Mouse (Mus musculus): Measurements from ENCODE around the gene Wnk2. TPM values are rescaled to one million over a fixed set of nuclear protein-coding genes. Genes with fewer than 3 reads are reported as not detected.

Gene Wnk2
- polyA plus RNA-seq, 1 experiment from 2014 or later, result not detected

DNA sequence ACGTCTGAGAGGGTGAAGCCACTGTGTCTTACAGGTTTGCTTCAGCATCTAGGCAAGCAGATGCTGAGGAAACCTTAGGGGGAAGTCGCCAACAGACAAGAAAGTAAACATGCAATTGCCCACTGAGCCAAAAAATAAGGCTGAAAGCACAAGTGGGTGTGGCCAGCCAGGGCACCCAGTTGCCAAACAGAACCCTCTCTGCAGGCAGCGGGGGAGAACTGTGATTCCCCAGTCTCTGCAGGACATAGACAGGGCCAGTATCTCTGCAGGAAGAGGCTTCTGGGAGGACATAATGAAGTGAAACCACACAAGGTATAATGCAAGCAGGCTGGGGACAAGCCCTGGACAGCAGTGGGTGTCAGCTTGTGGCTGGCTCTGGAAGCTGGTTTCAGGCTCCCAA, 38.1 kb downstream of the Wnk2 start:
- Histone ChIP-seq H3K27ac (no peak overlapping the region), H3K4me3 (ENCODE audit: inconsistent target) (no peak overlapping the region), H3K79me2 (ENCODE audit: inconsistent target) (no peaks in the 10 kb centered on the region), H3K36me3 (ENCODE audit: inconsistent target) (no peaks in the 10 kb centered on the region)
- 28% methylated on average over 3 of the region's 3 CpGs for WGBS (ENCODE audit: missing documents)

- Histone ChIP-seq H3K4me3 (ENCODE audit: inconsistent target) (no peak overlapping the region), H3K27ac (no peak overlapping the region), H3K36me3 (ENCODE audit: inconsistent target) (no peaks in the 10 kb centered on the region), H3K79me2 (ENCODE audit: inconsistent target) (no peaks in the 10 kb centered on the region)
- WGBS (ENCODE audit: missing documents), result 5% methylated on average over 8 of the region's 8 CpGs
Measured at GRCm38 (mm10) chr13:49108119-49108846, 39.5 kb downstream of the Wnk2 start.

DNA sequence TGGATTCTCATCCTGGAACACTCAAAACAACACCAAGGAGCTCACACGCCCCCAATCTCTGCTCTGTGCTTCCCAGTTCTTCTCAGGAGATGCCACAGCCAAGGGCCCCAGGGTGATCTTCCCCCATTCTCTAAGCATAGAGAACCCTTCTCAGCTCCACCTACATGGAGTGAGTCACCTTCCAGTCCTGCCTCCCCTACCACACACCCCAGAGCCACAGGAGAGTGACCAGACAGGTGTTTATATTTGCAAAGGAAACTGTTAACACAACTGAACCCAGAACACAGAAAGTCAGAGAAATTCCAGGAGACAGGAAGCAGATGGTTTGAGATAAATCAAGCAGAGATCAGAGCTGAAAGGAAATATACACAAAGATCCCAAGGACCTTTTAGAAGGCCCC, 43.9 kb downstream of the Wnk2 start:
- WGBS (ENCODE audit: missing documents), result 92% methylated on average over 1 of the region's 1 CpGs
- no peaks in the 10 kb centered on the region for H3K36me3 ChIP-seq (ENCODE audit: inconsistent target)
- no peak overlapping the region for H3K27ac ChIP-seq
- no peaks in the 10 kb centered on the region for H3K79me2 ChIP-seq (ENCODE audit: inconsistent target)
- H3K4me3 ChIP-seq (ENCODE audit: inconsistent target), result no peak overlapping the region

DNA sequence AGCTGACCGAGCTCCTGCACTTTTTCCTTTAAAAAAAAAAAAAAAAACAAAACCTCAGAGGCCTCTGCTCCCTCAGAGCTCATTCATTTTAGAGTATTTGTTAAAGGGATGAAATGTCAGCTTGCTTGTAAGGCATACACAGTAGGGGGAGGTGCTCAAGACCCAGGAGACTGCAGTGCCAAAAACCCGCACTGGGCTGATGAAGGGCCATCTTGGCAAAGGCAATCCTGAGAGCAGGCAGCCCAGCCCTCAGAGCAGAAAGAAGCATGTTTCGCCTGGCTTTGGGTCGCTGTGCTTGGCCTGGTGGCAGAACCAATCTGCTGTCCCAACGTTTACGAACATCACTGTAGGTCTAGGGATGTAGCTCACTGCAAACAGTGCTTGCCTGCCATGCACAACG, 44.6 kb downstream of the Wnk2 start:
- 90% methylated on average over 7 of the region's 7 CpGs for WGBS (ENCODE audit: missing documents)
- no peaks in the 10 kb centered on the region for H3K79me2 ChIP-seq (ENCODE audit: inconsistent target)
- no peaks in the 10 kb centered on the region for H3K36me3 ChIP-seq (ENCODE audit: inconsistent target)
- no peak overlapping the region for H3K4me3 ChIP-seq (ENCODE audit: inconsistent target)
- no peak overlapping the region for H3K27ac ChIP-seq

GRCm38 (mm10) chr13:49100417-49100816, 47.4 kb downstream of the Wnk2 start:
- no peak overlapping the region for H3K27ac ChIP-seq
- no peaks in the 10 kb centered on the region for H3K79me2 ChIP-seq (ENCODE audit: inconsistent target)
- no peaks in the 10 kb centered on the region for H3K36me3 ChIP-seq (ENCODE audit: inconsistent target)
- no peak overlapping the region for H3K4me3 ChIP-seq (ENCODE audit: inconsistent target)
- 0% methylated on average over 1 of the region's 1 CpGs for WGBS (ENCODE audit: missing documents)

- Histone ChIP-seq H3K79me2 (ENCODE audit: inconsistent target) (no peaks in the 10 kb centered on the region), H3K4me3 (ENCODE audit: inconsistent target) (no peak overlapping the region), H3K36me3 (ENCODE audit: inconsistent target) (no peaks in the 10 kb centered on the region), H3K27ac (no peak overlapping the region)
- WGBS (ENCODE audit: missing documents), result 95% methylated on average over 4 of the region's 4 CpGs
Measured at GRCm38 (mm10) chr13:49096826-49097225, 51.0 kb downstream of the Wnk2 start.

DNA sequence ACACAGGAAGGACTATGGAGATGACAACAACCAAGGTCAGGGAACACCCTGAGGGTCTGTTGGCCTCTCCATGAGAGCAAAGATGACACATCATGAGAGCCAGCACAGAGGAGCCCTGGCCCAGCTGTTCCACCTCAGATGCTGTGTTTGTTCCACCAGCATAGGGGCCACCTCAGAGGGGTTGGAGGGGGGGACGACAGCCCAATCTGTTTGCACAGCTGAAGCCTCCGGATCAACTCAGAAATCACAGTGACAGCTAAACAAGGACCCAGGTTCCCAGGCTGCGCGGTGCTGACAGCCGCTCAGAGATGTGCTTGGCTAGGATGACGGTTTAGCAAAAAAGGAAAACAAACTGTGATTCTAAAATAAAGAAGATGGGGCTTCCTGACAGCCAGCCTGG, 53.1 kb downstream of the Wnk2 start:
- H3K79me2 ChIP-seq (ENCODE audit: inconsistent target), result no peaks in the 10 kb centered on the region
- WGBS (ENCODE audit: missing documents), result 78% methylated on average over 6 of the region's 6 CpGs
- H3K4me3 ChIP-seq (ENCODE audit: inconsistent target), result no peak overlapping the region

DNA sequence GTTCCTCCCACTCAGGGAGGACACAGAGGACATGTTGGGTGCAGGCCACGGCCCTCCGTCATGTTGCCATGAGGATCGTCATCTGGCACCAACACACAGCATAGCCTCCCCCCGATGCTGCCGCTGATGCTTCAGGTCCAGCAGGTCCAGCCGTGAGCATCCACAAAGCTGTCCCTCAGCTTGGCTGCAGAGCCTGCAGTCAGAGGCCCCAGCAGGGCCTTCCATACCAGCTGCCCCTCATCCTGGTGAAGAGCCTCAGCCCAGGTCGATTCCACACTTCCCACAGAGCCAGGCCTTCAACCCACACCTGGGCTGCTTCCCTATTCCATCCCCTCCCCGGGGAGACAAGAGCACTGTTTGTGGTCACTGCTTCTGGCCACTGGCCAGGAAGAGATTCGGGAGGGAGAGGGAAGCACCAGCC, 54.3 kb downstream of the Wnk2 start:
- Histone ChIP-seq H3K4me3 (ENCODE audit: inconsistent target) (no peak overlapping the region), H3K36me3 (ENCODE audit: inconsistent target) (no peaks in the 10 kb centered on the region), H3K27ac (no peak overlapping the region), H3K79me2 (ENCODE audit: inconsistent target) (no peaks in the 10 kb centered on the region)
- 65% methylated on average over 9 of the region's 9 CpGs for WGBS (ENCODE audit: missing documents)

More for the DNA sequence above, 53.1 kb downstream of the Wnk2 start:
- Histone ChIP-seq H3K27ac (no peak overlapping the region), H3K36me3 (ENCODE audit: inconsistent target) (no peaks in the 10 kb centered on the region)

DNA sequence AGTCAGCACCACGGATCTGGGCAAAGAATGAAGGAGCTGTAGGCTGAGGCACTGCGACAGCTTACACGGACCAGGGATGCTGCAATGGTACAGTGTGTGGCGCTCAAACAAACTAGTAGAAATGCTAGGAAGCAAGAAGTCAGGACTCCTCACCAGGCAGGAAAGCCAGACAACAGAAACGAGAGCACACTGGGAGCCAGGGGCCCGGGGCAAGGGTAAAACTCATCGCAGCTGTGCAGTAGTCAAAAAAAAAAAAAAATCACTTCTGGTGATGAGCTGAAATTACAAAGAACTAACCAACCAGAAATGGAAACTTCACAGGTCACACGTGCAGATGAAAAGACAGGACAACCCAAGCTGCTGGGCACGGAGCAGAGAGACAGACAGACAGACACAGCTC, 55.2 kb downstream of the Wnk2 start:
- WGBS (ENCODE audit: missing documents), result 87% methylated on average over 9 of the region's 9 CpGs
- Histone ChIP-seq H3K79me2 (ENCODE audit: inconsistent target) (no peaks in the 10 kb centered on the region), H3K4me3 (ENCODE audit: inconsistent target) (no peak overlapping the region), H3K36me3 (ENCODE audit: inconsistent target) (no peaks in the 10 kb centered on the region), H3K27ac (no peak overlapping the region)

GRCm38 (mm10) chr13:49090176-49090575, 57.6 kb downstream of the Wnk2 start:
- WGBS (ENCODE audit: missing documents), result 100% methylated on average over 1 of the region's 1 CpGs
- Histone ChIP-seq H3K79me2 (ENCODE audit: inconsistent target) (no peaks in the 10 kb centered on the region), H3K36me3 (ENCODE audit: inconsistent target) (no peaks in the 10 kb centered on the region), H3K27ac (no peak overlapping the region), H3K4me3 (ENCODE audit: inconsistent target) (no peak overlapping the region)

DNA sequence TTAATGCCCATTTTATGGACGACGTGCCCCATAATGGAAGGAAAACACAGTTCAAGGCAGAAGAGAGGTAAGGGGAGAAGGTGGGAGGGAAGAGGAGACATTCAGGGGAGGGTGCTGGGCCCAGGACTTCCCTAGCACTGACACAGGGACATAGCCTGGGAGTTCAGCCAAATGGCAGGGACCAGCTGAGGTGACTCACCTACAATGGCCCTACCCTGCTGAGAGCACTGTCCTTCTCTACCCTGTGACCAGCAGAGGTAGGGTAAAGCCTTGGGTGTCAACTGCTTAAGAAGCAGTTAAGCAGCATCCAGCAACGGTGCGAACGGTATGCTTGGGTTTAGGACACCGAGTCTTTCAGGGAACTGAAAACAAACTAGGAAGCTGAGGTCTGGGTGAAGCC, 58.9 kb downstream of the Wnk2 start:
- H3K36me3 ChIP-seq (ENCODE audit: inconsistent target), result no peaks in the 10 kb centered on the region
- no peak overlapping the region for H3K27ac ChIP-seq
- 54% methylated on average over 6 of the region's 6 CpGs for WGBS (ENCODE audit: missing documents)
- no peak overlapping the region for H3K4me3 ChIP-seq (ENCODE audit: inconsistent target)
- no peaks in the 10 kb centered on the region for H3K79me2 ChIP-seq (ENCODE audit: inconsistent target)

DNA sequence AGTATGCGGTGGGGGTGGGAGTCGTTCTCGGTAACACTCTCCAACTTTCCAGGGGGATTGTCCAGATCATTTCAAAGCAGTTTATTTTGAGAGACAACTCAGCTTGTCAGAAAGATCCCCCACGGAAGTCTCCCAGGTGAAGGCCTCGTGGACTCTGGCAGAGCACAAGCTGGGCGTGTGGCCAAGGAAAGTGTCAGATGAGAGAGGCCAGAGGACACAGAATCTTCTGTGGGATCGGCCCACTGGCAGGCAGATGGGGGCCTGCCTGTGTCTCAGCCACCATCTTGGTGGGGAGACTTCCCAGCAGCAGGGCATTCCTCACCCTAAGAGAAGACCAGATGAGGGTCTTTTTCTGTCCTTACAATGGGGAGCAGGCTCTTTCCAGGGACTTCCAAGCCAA, 60.4 kb downstream of the Wnk2 start:
- no peaks in the 10 kb centered on the region for H3K79me2 ChIP-seq (ENCODE audit: inconsistent target)
- 93% methylated on average over 7 of the region's 7 CpGs for WGBS (ENCODE audit: missing documents)
- no peak overlapping the region for H3K4me3 ChIP-seq (ENCODE audit: inconsistent target)
- no peak overlapping the region for H3K27ac ChIP-seq
- no peaks in the 10 kb centered on the region for H3K36me3 ChIP-seq (ENCODE audit: inconsistent target)

GRCm38 (mm10) chr13:49086431-49086830, 61.4 kb downstream of the Wnk2 start:
- no peak overlapping the region for H3K4me3 ChIP-seq (ENCODE audit: inconsistent target)
- 82% methylated on average over 4 of the region's 4 CpGs for whole genome bisulfite sequencing (ENCODE audit: missing documents)
- H3K27ac ChIP-seq, result no peak overlapping the region
- H3K79me2 ChIP-seq (ENCODE audit: inconsistent target), result no peaks in the 10 kb centered on the region
- no peaks in the 10 kb centered on the region for H3K36me3 ChIP-seq (ENCODE audit: inconsistent target)

- H3K27ac ChIP-seq, result no peak overlapping the region
- no peak overlapping the region for H3K4me3 ChIP-seq (ENCODE audit: inconsistent target)
- H3K36me3 ChIP-seq (ENCODE audit: inconsistent target), result no peaks in the 10 kb centered on the region
- WGBS (ENCODE audit: missing documents), result 94% methylated on average over 9 of the region's 9 CpGs
- no peaks in the 10 kb centered on the region for H3K79me2 ChIP-seq (ENCODE audit: inconsistent target)
Measured at GRCm38 (mm10) chr13:49085211-49085610, 62.6 kb downstream of the Wnk2 start.

- H3K79me2 ChIP-seq (ENCODE audit: inconsistent target), result no peaks in the 10 kb centered on the region
- H3K27ac ChIP-seq, result no peak overlapping the region
- no peaks in the 10 kb centered on the region for H3K36me3 ChIP-seq (ENCODE audit: inconsistent target)
- H3K4me3 ChIP-seq (ENCODE audit: inconsistent target), result no peak overlapping the region
- WGBS (ENCODE audit: missing documents), result 100% methylated on average over 4 of the region's 4 CpGs
Measured at GRCm38 (mm10) chr13:49084781-49085180, 63.0 kb downstream of the Wnk2 start.

DNA sequence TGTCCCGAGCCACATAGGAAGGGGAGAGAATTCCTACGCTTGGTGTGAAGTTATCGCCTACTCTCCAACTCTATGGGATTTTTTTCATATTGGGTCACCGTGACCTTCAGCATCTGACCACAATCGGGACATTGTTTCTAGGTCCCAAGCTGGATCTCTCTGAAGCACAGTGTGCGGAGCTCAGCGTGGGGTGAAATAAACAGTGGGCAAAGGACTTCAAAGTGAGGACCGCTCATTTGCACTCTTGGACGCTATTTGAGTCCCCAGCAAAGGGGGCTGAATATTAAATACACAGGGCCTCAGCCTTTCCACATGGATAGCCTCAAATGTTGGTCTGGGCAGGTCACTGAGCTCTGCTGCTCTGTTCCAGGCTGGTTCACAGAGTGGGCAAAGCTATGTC, 63.9 kb downstream of the Wnk2 start:
- Histone ChIP-seq H3K36me3 (ENCODE audit: inconsistent target) (no peaks in the 10 kb centered on the region), H3K4me3 (ENCODE audit: inconsistent target) (no peak overlapping the region), H3K79me2 (ENCODE audit: inconsistent target) (no peaks in the 10 kb centered on the region), H3K27ac (no peak overlapping the region)
- WGBS (ENCODE audit: missing documents), result 94% methylated on average over 9 of the region's 9 CpGs

Measured in macrophage (primary cell).